Mouse (Mus musculus) hindbrain, embryonic 13.5 days (tissue): ENCODE measurements at regions not wholly inside any gene's neighbourhood (a gene's known extent, or its start where the extent isn't known, plus 50 kb on each side); places are given as distances from the start of the nearest gene placed in this dataset.
A peak's percentile ranks its signal among the peaks of the same experiment; 100 is the strongest.

Experiments
- ATAC-seq: fragments of 200-750 bp; cut with Nextera tagmentation; 2 replicates; pipeline ENCODE4 v1.8.0; 2017; ENCODE audit warnings: moderate TSS enrichment; ENCODE audit not compliant: low FRiP score
- H3K27ac ChIP-seq: fragments of 300-500 bp; sonication (generic); 2 replicates; pipeline ENCODE4 v1.5.1; 2015; ENCODE audit warnings: inconsistent platforms, mild to moderate bottlenecking, moderate library complexity
- H3K27me3 ChIP-seq: fragments of 300-500 bp; sonication (generic); 2 replicates; pipeline ENCODE4 v1.6.1; 2015; ENCODE audit warnings: mild to moderate bottlenecking, inconsistent platforms
- H3K36me3 ChIP-seq: fragments of 300-500 bp; sonication (generic); 2 replicates; pipeline ENCODE4 v1.6.1; 2015; ENCODE audit warnings: mild to moderate bottlenecking, inconsistent platforms
- H3K4me1 ChIP-seq: fragments of 300-500 bp; sonication (generic); replicated peaks from 2 replicates; pipeline ENCODE4 v1.6.1; 2015; ENCODE audit warnings: inconsistent platforms
- H3K4me2 ChIP-seq: fragments of 300-500 bp; sonication (generic); 2 replicates; pipeline ENCODE4 v1.6.1; 2015; ENCODE audit warnings: inconsistent platforms, mild to moderate bottlenecking, moderate library complexity
- H3K4me3 ChIP-seq: fragments of 300-500 bp; sonication (generic); 2 replicates; pipeline ENCODE4 v1.5.1; 2015; ENCODE audit warnings: mild to moderate bottlenecking, inconsistent platforms
- H3K9ac ChIP-seq: fragments of 300-500 bp; sonication (generic); 2 replicates; pipeline ENCODE4 v1.6.1; 2015; ENCODE audit warnings: mild to moderate bottlenecking, inconsistent platforms
- H3K9me3 ChIP-seq: fragments of 300-500 bp; sonication (generic); 2 replicates; pipeline ENCODE4 v1.6.1; 2016; ENCODE audit warnings: inconsistent platforms
- WGBS: fragments of 180-500 bp; shearing (Covaris S2); methylation state at CpG from one replicate; pipeline ENCODE4 v1.1.7; 2015; 5-methylcytosine and 5-hydroxymethylcytosine counted together

DNA sequence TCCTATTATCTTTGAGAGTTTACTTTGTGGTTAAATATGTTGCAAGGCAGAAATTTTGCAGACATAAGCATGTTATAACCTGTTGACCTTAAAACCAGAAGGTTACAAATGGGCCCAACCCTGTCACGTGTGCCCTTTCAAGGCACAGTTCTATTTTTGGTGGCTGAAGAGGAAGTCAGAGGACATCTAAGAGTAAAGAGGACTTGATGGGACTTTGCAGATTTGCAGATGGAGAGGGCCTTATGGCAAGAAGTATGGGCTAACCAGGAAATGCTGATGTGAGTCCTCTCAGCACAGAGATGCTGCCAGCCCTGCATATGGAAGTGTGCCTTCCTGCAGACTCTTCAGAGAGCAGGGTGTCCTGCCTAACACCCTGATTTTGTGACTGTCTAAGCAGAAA lies 101.6 kb upstream of the Ednrb start:
- Histone ChIP-seq H3K36me3 (no peaks in the 10 kb centered on the region), H3K4me1 (peaks cover 12% of the 10 kb centered on the region), H3K27me3 (no peaks in the 10 kb centered on the region), H3K4me2 (no peak overlapping the region), H3K9me3 (no peaks in the 10 kb centered on the region), H3K27ac (no peak overlapping the region), H3K9ac (no peak overlapping the region), H3K4me3 (no peak overlapping the region)
- 51% methylated on average over 1 of the region's 1 CpGs for WGBS
- no peak for ATAC-seq

DNA sequence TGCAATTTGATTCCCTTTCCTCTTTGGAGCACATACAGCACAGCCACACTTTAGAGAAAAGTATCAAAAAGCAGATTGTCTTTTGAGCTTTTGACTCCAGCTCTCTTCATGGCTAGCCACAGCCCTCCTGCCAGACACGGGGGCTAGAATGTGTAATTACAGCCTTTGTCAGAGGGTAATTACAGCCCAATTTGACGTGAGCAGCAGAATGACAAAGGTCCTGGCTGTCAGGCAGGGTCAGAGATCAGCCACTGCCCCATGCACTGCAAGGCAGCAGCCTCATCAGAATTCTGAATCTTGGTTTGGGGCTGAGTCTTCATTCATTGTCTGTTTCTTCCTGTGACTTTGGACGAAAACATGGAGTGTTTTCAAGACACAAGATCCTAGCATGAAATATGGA lies 95.7 kb upstream of the Ednrb start:
- Histone ChIP-seq H3K9ac (no peak overlapping the region), H3K27me3 (no peaks in the 10 kb centered on the region), H3K4me2 (no peak overlapping the region), H3K4me3 (no peak overlapping the region), H3K27ac (no peak overlapping the region), H3K9me3 (no peaks in the 10 kb centered on the region), H3K4me1 (peaks cover 5% of the 10 kb centered on the region), H3K36me3 (no peaks in the 10 kb centered on the region)
- ATAC-seq: no peak
- 5% methylated on average over 3 of the region's 3 CpGs for WGBS

DNA sequence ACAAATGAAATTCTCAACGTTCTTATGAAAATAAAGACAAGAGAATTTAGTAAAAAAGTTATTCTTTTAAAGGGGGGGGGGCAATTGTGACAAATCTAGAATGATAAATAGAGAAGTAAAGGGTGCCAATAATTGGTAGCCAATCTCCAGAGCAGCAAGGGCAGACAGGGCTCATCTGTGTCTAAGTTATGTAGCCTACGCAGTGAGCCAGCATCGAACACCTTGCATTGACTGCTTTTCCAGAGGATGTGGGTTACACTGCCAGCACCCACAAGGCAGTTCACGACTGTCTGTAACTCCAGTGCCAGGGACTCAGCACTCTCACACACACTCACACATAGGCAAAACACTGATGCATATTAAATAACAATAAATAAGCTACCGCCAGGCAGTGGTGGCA lies 94.7 kb upstream of the Ednrb start:
- no peak overlapping the region for H3K27ac ChIP-seq
- H3K36me3 ChIP-seq: no peaks in the 10 kb centered on the region
- H3K9ac ChIP-seq: no peak overlapping the region
- no peaks in the 10 kb centered on the region for H3K27me3 ChIP-seq
- 82% methylated on average over 5 of the region's 5 CpGs for WGBS
- no peak overlapping the region for H3K4me3 ChIP-seq
- no peak for ATAC-seq
- no peaks in the 10 kb centered on the region for H3K9me3 ChIP-seq
- peaks cover 5% of the 10 kb centered on the region for H3K4me1 ChIP-seq
- no peak overlapping the region for H3K4me2 ChIP-seq

DNA sequence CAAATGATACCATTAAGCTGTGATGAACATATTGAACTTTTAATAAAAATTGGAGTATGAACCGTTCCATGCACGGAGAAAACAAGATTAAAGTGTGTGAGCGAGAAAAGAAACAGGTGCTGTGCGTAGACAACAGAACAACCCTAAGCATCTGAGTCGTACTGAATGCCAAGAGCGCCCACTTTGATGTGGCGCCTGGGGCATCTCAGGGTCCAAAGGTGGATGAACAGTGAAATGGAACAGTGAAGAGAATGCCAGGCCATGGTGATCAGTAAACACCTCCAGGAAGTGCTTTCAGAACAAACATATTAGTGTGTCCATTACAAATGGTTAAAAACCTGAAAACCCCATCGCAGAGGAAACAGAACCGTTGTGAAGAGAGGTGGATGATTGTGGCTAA lies 94.0 kb upstream of the Ednrb start:
- H3K4me3 ChIP-seq: no peak overlapping the region
- H3K9ac ChIP-seq: no peak overlapping the region
- peaks cover 5% of the 10 kb centered on the region for H3K4me1 ChIP-seq
- no peak overlapping the region for H3K27ac ChIP-seq
- ATAC-seq: no peak
- WGBS: 95% methylated on average over 9 of the region's 9 CpGs
- H3K36me3 ChIP-seq: no peaks in the 10 kb centered on the region
- no peaks in the 10 kb centered on the region for H3K27me3 ChIP-seq
- no peak overlapping the region for H3K4me2 ChIP-seq
- no peaks in the 10 kb centered on the region for H3K9me3 ChIP-seq

DNA sequence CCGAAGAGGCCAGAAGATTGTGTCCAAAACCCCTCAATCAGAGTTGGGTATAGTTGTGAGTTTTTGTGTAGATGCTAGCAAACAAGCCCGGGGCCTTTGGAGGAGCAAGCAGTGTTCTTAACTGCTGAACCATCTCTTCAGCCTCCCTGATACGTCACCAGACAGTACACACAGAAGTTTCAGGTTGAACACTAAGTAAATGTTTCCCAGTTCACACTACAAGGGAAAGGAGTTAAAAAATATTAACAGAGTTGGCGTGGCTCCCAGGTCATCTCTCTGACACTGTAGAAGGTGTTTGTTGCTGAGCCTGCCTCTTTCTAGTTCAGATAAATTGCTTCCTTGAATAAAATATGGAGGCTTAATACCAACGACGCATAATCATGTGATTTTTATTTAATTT lies 93.5 kb upstream of the Ednrb start:
- Histone ChIP-seq H3K4me1 (peaks cover 5% of the 10 kb centered on the region), H3K27me3 (no peaks in the 10 kb centered on the region), H3K36me3 (no peaks in the 10 kb centered on the region), H3K9ac (no peak overlapping the region), H3K9me3 (no peaks in the 10 kb centered on the region), H3K27ac (no peak overlapping the region), H3K4me3 (no peak overlapping the region), H3K4me2 (no peak overlapping the region)
- 94% methylated on average over 6 of the region's 6 CpGs for WGBS
- no peak for ATAC-seq

DNA sequence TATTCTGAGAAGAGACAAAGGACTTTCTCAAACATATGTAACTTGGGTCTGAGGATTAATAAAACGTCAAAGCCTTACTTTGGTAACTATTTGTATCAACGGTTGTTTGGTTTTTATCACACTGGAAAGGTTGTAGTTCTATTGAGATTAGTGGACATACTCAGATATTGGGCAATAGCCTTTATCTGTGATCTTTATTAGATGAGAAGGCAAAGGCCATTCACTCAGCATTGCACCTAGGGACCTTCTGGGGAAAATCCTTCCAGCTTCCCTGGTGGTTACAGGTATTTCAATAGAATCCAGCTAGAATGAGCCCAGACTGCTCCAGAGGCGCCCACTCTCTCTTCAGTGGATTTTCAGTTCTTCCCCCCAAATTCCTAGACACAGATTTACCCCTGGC lies 89.6 kb upstream of the Ednrb start:
- no peaks in the 10 kb centered on the region for H3K4me1 ChIP-seq
- H3K27me3 ChIP-seq: no peaks in the 10 kb centered on the region
- no peak overlapping the region for H3K4me2 ChIP-seq
- H3K4me3 ChIP-seq: no peak overlapping the region
- no peaks in the 10 kb centered on the region for H3K9me3 ChIP-seq
- no peak overlapping the region for H3K27ac ChIP-seq
- no peak overlapping the region for H3K9ac ChIP-seq
- ATAC-seq: no peak
- no peaks in the 10 kb centered on the region for H3K36me3 ChIP-seq
- WGBS: 95% methylated on average over 3 of the region's 3 CpGs

DNA sequence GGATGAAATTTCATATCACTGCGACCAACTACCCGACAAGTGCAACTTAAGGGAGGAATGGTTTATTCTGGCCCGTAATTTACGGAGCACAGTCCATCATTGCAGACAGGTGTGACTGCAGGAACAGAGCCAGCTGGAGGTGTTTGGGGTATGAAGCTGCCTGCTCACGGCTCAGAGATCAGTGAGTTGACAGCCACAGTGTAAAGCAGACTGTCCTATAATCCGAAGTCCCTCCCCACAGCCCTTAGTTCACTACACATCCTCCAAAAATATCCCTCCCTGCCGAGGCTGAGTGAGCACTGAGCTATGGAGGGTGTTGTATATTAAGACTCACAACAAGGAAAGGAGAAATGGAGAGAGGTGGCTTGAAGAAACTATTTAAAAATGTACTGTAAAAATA lies 88.0 kb upstream of the Ednrb start:
- H3K4me1 ChIP-seq: no peaks in the 10 kb centered on the region
- no peak overlapping the region for H3K4me3 ChIP-seq
- no peak overlapping the region for H3K9ac ChIP-seq
- H3K27me3 ChIP-seq: no peaks in the 10 kb centered on the region
- H3K9me3 ChIP-seq: no peaks in the 10 kb centered on the region
- no peak for ATAC-seq
- no peak overlapping the region for H3K4me2 ChIP-seq
- no peak overlapping the region for H3K27ac ChIP-seq
- no peaks in the 10 kb centered on the region for H3K36me3 ChIP-seq
- WGBS: 87% methylated on average over 7 of the region's 7 CpGs

DNA sequence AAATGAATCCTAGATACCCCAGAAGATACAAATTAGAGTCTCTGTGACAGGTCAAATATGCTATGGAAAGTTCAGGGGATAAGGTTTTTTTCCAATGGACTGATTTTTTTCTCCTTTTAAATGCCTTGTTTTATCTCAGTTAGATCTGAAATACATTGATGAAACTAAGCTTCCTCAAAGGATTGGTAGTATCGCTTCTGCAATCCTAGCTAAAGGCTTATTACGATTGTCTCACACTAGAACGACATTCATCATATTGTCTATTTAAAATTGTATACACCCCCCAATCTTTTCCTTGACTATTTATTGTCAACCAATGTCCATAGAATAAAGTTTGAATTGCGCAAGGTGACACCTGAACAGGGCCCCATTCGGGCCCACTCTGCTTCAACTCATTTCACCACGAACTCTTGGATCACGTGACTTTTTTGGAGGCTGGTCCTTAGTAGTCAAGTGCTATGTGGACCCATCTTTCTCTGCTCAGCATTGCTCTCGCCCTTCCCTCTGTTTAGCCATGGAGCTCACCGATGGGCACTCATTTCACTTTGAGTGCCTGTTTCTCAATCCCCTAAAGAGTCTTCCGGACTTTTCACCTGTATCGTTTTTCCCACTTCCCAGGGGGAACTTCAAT lies 85.6 kb upstream of the Ednrb start:
- no peak for ATAC-seq
- Histone ChIP-seq H3K27ac (no peak overlapping the region), H3K4me2 (no peak overlapping the region), H3K27me3 (no peaks in the 10 kb centered on the region), H3K4me3 (no peak overlapping the region), H3K9ac (no peak overlapping the region), H3K9me3 (no peaks in the 10 kb centered on the region), H3K36me3 (no peaks in the 10 kb centered on the region), H3K4me1 (no peaks in the 10 kb centered on the region)
- 93% methylated on average over 11 of the region's 11 CpGs for WGBS

DNA sequence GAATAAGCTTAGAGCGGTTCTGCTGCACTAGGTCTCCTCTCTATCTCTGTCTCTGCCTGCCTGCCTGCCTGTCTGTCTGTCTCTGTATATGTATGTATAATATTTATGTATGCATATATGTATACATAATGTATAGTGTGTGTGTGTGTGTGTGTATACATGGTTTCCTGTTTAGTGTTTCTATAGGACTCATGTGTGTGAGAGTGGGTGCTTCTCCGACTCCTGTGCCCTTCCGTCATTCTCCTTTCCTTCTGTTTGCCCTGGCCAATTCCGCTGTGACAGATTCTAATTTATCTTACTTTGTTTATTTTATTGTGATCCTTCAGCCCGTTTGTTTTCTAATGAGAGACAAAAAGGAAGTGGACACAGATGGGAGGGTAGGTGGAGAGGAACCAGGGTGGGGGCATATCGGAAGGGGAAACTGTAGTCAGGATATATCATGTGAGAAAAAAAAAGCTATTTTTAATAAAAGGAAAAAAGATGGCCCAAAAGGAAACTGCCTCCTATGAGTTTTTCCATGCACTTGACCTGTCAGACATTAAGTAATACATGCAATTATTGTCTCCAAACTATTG lies 85.0 kb upstream of the Ednrb start:
- Histone ChIP-seq H3K4me1 (no peaks in the 10 kb centered on the region), H3K4me3 (no peak overlapping the region), H3K27me3 (no peaks in the 10 kb centered on the region), H3K36me3 (no peaks in the 10 kb centered on the region), H3K9ac (no peak overlapping the region), H3K27ac (no peak overlapping the region), H3K9me3 (no peaks in the 10 kb centered on the region), H3K4me2 (no peak overlapping the region)
- no peak for ATAC-seq
- WGBS: 71% methylated on average over 6 of the region's 6 CpGs

DNA sequence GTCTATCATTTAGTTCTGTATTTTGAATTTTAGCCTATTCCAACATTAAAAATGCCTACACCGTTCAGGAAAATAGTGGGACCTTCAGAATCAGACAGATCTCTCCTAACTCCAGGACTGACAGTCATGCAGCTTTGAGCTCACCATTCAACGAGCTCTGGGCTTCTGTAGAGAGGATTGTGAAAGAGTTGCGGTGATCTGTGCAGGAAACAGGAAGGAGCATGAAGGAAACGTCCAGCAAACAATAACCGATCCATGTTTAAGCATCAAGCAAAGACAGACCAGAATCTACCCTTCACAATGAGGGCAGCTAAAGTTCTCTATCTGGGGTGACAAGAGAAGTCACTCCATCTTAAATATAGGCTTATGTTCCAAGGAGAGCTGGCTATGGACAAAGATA lies 76.0 kb upstream of the Ednrb start:
- no peak for ATAC-seq
- H3K4me2 ChIP-seq: no peak overlapping the region
- H3K4me3 ChIP-seq: no peak overlapping the region
- no peaks in the 10 kb centered on the region for H3K4me1 ChIP-seq
- no peaks in the 10 kb centered on the region for H3K9me3 ChIP-seq
- H3K27me3 ChIP-seq: no peaks in the 10 kb centered on the region
- H3K27ac ChIP-seq: no peak overlapping the region
- WGBS: 78% methylated on average over 5 of the region's 5 CpGs
- no peak overlapping the region for H3K9ac ChIP-seq
- no peaks in the 10 kb centered on the region for H3K36me3 ChIP-seq

DNA sequence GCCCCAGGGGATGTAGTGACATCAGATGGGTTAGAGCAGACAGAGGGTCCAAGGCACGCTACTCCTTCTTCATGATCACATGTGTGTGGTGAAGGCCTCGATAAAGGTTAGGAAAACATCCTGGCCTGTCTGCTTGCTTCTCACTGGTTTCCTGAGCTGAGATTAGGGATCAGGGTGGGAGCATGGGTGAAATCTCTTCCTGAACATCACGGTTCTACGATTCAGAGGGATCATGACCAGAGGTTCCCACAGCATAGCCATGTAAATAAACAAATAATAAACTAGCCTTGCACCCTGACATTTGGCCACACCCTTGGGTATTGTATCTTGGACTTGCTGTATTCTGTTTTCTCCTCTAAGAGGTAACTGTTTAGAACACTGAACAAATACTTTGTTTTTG lies 75.2 kb upstream of the Ednrb start:
- 82% methylated on average over 4 of the region's 4 CpGs for WGBS
- no peaks in the 10 kb centered on the region for H3K36me3 ChIP-seq
- ATAC-seq: no peak

DNA sequence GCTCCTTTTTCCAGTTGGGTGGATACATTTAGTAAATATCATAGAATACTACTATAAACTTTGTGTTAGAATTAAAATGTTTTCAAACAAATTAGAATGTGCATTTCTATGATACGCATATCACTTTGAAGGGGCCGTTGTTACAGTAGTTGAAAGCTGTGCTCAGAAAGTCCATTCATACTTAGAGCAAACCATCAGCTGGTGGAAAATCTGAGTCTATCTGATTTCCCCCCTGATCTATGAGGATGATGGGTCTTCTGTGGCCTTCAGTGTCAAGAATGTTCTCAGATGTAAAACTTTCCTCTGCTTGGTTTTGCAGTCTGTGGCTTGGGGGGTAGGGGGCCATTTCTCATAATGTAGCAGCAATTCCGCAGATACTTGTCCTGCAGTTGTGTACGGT lies 69.3 kb upstream of the Ednrb start:
- no peaks in the 10 kb centered on the region for H3K36me3 ChIP-seq
- no peak overlapping the region for H3K27ac ChIP-seq
- no peak overlapping the region for H3K4me2 ChIP-seq
- WGBS: 87% methylated on average over 4 of the region's 4 CpGs
- ATAC-seq: no peak
- H3K4me3 ChIP-seq: no peak overlapping the region
- no peaks in the 10 kb centered on the region for H3K4me1 ChIP-seq
- H3K9me3 ChIP-seq: no peaks in the 10 kb centered on the region
- no peak overlapping the region for H3K9ac ChIP-seq
- H3K27me3 ChIP-seq: no peaks in the 10 kb centered on the region

More for the DNA sequence above, 75.2 kb upstream of the Ednrb start:
- H3K27me3 ChIP-seq: no peaks in the 10 kb centered on the region
- no peak overlapping the region for H3K4me3 ChIP-seq
- H3K4me2 ChIP-seq: no peak overlapping the region
- H3K4me1 ChIP-seq: no peaks in the 10 kb centered on the region
- no peak overlapping the region for H3K27ac ChIP-seq
- H3K9me3 ChIP-seq: no peaks in the 10 kb centered on the region
- H3K9ac ChIP-seq: no peak overlapping the region

DNA sequence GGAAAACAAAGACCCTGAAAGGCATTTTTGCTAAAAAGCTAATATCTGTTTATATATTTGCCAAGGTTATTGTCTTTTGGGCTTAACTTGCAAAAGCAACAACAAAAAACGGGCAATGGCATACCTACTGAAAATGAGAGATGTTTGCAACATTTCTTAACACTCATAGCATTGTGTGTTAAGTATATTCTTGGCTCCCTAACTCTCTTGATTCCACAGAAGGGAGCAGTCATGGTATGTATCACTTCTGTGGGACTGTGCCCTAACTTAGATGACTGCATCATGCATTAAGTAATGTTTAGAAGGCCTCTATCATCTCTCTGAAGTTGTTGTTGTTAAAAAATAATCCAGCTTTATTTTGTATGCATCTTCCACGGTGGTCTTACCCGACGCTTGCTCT lies 67.5 kb upstream of the Ednrb start:
- Histone ChIP-seq H3K4me3 (no peak overlapping the region), H3K4me1 (no peaks in the 10 kb centered on the region), H3K27me3 (no peaks in the 10 kb centered on the region), H3K9me3 (no peaks in the 10 kb centered on the region), H3K27ac (peak overlapping the region; percentile 35; the same call in 1 of the 2 replicates), H3K4me2 (no peak overlapping the region), H3K36me3 (no peaks in the 10 kb centered on the region), H3K9ac (no peak overlapping the region)
- WGBS: 81% methylated on average over 4 of the region's 4 CpGs
- no peak for ATAC-seq
